Mouse (Mus musculus) embryonic facial prominence, embryonic 14.5 days (tissue): ENCODE results near the gene Fubp3. TPM values are rescaled to one million over a fixed set of nuclear protein-coding genes. Genes with fewer than 3 reads are reported as not detected.

Source experiments
- ATAC-seq: fragments of 200-750 bp; cut with Nextera tagmentation; 2 replicates; pipeline ENCODE4 v1.8.0; 2017; ENCODE audit warnings: low read depth, moderate number of reproducible peaks, moderate TSS enrichment
- DNase-seq: peaks from one replicate; pipeline ENCODE4 v3.0.0-alpha.2; 2015; ENCODE audit warnings: low spot score
- H3K27ac ChIP-seq: fragments of 300-500 bp; sonication (generic); replicated peaks from 2 replicates; pipeline ENCODE4 v1.5.1; 2014; ENCODE audit warnings: low read depth, mild to moderate bottlenecking, low read length, moderate library complexity
- H3K27me3 ChIP-seq: fragments of 300-500 bp; sonication (generic); replicated peaks from 2 replicates; pipeline ENCODE4 v1.6.1; 2014; ENCODE audit warnings: low read length; ENCODE audit not compliant: control insufficient read depth, insufficient read depth
- H3K36me3 ChIP-seq: fragments of 300-500 bp; sonication (generic); 2 replicates; pipeline ENCODE4 v1.6.1; 2014; ENCODE audit warnings: low read length, mixed read lengths; ENCODE audit not compliant: control insufficient read depth, insufficient read depth
- H3K4me1 ChIP-seq: fragments of 300-500 bp; sonication (generic); 2 replicates; pipeline ENCODE4 v1.6.1; 2014; ENCODE audit warnings: antibody characterized with exemption, low read length; ENCODE audit not compliant: control insufficient read depth, insufficient read depth
- H3K4me2 ChIP-seq: fragments of 300-500 bp; sonication (generic); 2 replicates; pipeline ENCODE4 v1.6.1; 2014; ENCODE audit warnings: low read depth, mild to moderate bottlenecking, low read length, moderate library complexity, mixed read lengths
- H3K4me3 ChIP-seq: fragments of 300-500 bp; sonication (generic); 2 replicates; pipeline ENCODE4 v1.5.1; 2014; ENCODE audit warnings: low read depth, mild to moderate bottlenecking, low read length
- H3K9ac ChIP-seq: fragments of 300-500 bp; sonication (generic); 2 replicates; pipeline ENCODE4 v1.6.1; 2014; ENCODE audit warnings: low read depth, mild to moderate bottlenecking, low read length, moderate library complexity, mixed read lengths
- H3K9me3 ChIP-seq: fragments of 300-500 bp; sonication (generic); 2 replicates; pipeline ENCODE4 v1.6.1; 2016; ENCODE audit warnings: low read length; ENCODE audit not compliant: control insufficient read depth
- WGBS: fragments of 180-500 bp; shearing (Covaris S2); extraction: QIAGEN DNeasy Blood & Tissue Kit; methylation state at CpG from one replicate; pipeline ENCODE4 v1.1.7; 2014; 5-methylcytosine and 5-hydroxymethylcytosine counted together
- polyA plus RNA-seq: library from polyadenylated mRNA; unstranded; fragments of >200 nt; fragmentation: Nextera tagmentation; extraction: Ambion mirVana; gene quantifications from 2 replicates; pipeline ENCODE4 v1.2.1, GENCODE M21; 2014

The Fubp3 gene
- polyA plus RNA-seq, 1 experiment from 2014 or later: 72.9 TPM

- H3K4me2 ChIP-seq: no peak overlapping the region
- DNase-seq: no peak
These were observed 37.4 kb downstream of the Fubp3 start for GRCm38 (mm10) chr2:31609859-31610261.

GRCm38 (mm10) chr2:31610922-31611321 is 38.5 kb downstream of the Fubp3 start:
- no peak overlapping the region for H3K27ac ChIP-seq
- no peaks in the 10 kb centered on the region for H3K4me1 ChIP-seq
- H3K4me3 ChIP-seq: no peak overlapping the region
- 68% methylated on average over 4 of the region's 4 CpGs for WGBS
- no peaks in the 10 kb centered on the region for H3K9me3 ChIP-seq
- no peak overlapping the region for H3K9ac ChIP-seq
- ATAC-seq (no peak), DNase-seq (no peak)
- H3K36me3 ChIP-seq: peaks cover 96% of the 10 kb centered on the region
- H3K4me2 ChIP-seq: no peak overlapping the region
- no peaks in the 10 kb centered on the region for H3K27me3 ChIP-seq

More at GRCm38 (mm10) chr2:31609859-31610261, 37.4 kb downstream of the Fubp3 start:
- 60% methylated on average over 7 of the region's 7 CpGs for WGBS
- Histone ChIP-seq H3K4me3 (no peak overlapping the region), H3K4me1 (no peaks in the 10 kb centered on the region), H3K27ac (no peak overlapping the region), H3K9me3 (no peaks in the 10 kb centered on the region), H3K36me3 (peaks cover 96% of the 10 kb centered on the region), H3K27me3 (no peaks in the 10 kb centered on the region), H3K9ac (no peak overlapping the region)
- ATAC-seq: no peak

GRCm38 (mm10) chr2:31611400-31611799 is 38.9 kb downstream of the Fubp3 start:
- H3K4me2 ChIP-seq: no peak overlapping the region
- H3K4me3 ChIP-seq: no peak overlapping the region
- no peaks in the 10 kb centered on the region for H3K9me3 ChIP-seq
- H3K4me1 ChIP-seq: no peaks in the 10 kb centered on the region
- no peak for DNase-seq
- H3K27ac ChIP-seq: no peak overlapping the region
- H3K9ac ChIP-seq: no peak overlapping the region
- no peaks in the 10 kb centered on the region for H3K27me3 ChIP-seq
- WGBS: 77% methylated on average over 8 of the region's 8 CpGs
- peaks cover 94% of the 10 kb centered on the region for H3K36me3 ChIP-seq
- ATAC-seq: no peak

GRCm38 (mm10) chr2:31612627-31613026 is 40.2 kb downstream of the Fubp3 start:
- Histone ChIP-seq H3K4me1 (no peaks in the 10 kb centered on the region), H3K27me3 (no peaks in the 10 kb centered on the region), H3K36me3 (peaks cover 89% of the 10 kb centered on the region), H3K4me3 (no peak overlapping the region), H3K9me3 (no peaks in the 10 kb centered on the region), H3K27ac (no peak overlapping the region), H3K9ac (no peak overlapping the region), H3K4me2 (no peak overlapping the region)
- DNase-seq: no peak
- no peak for ATAC-seq
- WGBS: 77% methylated on average over 6 of the region's 6 CpGs

- H3K4me1 ChIP-seq: no peaks in the 10 kb centered on the region
- no peak overlapping the region for H3K4me3 ChIP-seq
- H3K9ac ChIP-seq: no peak overlapping the region
- ATAC-seq (no peak), DNase-seq (no peak)
- WGBS: 73% methylated on average over 7 of the region's 7 CpGs
- no peaks in the 10 kb centered on the region for H3K9me3 ChIP-seq
- H3K36me3 ChIP-seq: peaks cover 83% of the 10 kb centered on the region
- no peak overlapping the region for H3K4me2 ChIP-seq
- no peak overlapping the region for H3K27ac ChIP-seq
- H3K27me3 ChIP-seq: no peaks in the 10 kb centered on the region
These were observed 41.3 kb downstream of the Fubp3 start for GRCm38 (mm10) chr2:31613781-31614180.

GRCm38 (mm10) chr2:31618484-31619161 is 46.2 kb downstream of the Fubp3 start:
- Histone ChIP-seq H3K9me3 (0 out of 2 replicates have a peak, but pooled peaks cover 3% of the 10 kb centered on the region), H3K27me3 (no peaks in the 10 kb centered on the region), H3K4me1 (no peaks in the 10 kb centered on the region), H3K4me3 (no peak overlapping the region), H3K36me3 (peaks cover 36% of the 10 kb centered on the region), H3K27ac (no peak overlapping the region), H3K4me2 (no peak overlapping the region), H3K9ac (no peak overlapping the region)
- ATAC-seq (no peak), DNase-seq (peak; percentile 23)
- 77% methylated on average over 14 of the region's 14 CpGs for WGBS

- no peaks in the 10 kb centered on the region for H3K4me1 ChIP-seq
- H3K4me3 ChIP-seq: no peak overlapping the region
- DNase-seq (no peak), ATAC-seq (no peak)
- peaks cover 30% of the 10 kb centered on the region for H3K36me3 ChIP-seq
- H3K27ac ChIP-seq: no peak overlapping the region
- no peak overlapping the region for H3K4me2 ChIP-seq
- H3K27me3 ChIP-seq: no peaks in the 10 kb centered on the region
- peaks cover 7% of the 10 kb centered on the region; the same call in 1 of the 2 replicates for H3K9me3 ChIP-seq
- H3K9ac ChIP-seq: no peak overlapping the region
- 84% methylated on average over 6 of the region's 6 CpGs for WGBS
These were observed 46.8 kb downstream of the Fubp3 start for GRCm38 (mm10) chr2:31619208-31619607.

GRCm38 (mm10) chr2:31633531-31633930 is 61.1 kb downstream of the Fubp3 start:
- ATAC-seq (no peak), DNase-seq (no peak)
- H3K27me3 ChIP-seq: peaks cover 72% of the 10 kb centered on the region
- no peak overlapping the region for H3K9ac ChIP-seq
- H3K4me2 ChIP-seq: no peak overlapping the region
- no peak overlapping the region for H3K4me3 ChIP-seq
- H3K36me3 ChIP-seq: no peaks in the 10 kb centered on the region
- H3K27ac ChIP-seq: no peak overlapping the region
- 57% methylated on average over 3 of the region's 3 CpGs for WGBS
- H3K9me3 ChIP-seq: no peaks in the 10 kb centered on the region
- peaks cover 21% of the 10 kb centered on the region for H3K4me1 ChIP-seq
